Mouse (Mus musculus) midbrain, embryonic 13.5 days (tissue): ENCODE results near the gene Hfe. TPM values are rescaled to one million over a fixed set of nuclear protein-coding genes. Genes with fewer than 3 reads are reported as not detected.
"Not testable (repeated sequence)": the region's sequence is repeated elsewhere in the genome, so short reads cannot be mapped to it uniquely, and the experiment has no call there.

Source experiments
- ATAC-seq: fragments of 200-750 bp; cut with Nextera tagmentation; 2 replicates; pipeline ENCODE4 v1.8.0; 2017; ENCODE audit warnings: mild to moderate bottlenecking, moderate TSS enrichment, moderate library complexity
- H3K27ac ChIP-seq: fragments of 300-500 bp; sonication (generic); 2 replicates; pipeline ENCODE4 v1.5.1; 2015; ENCODE audit warnings: inconsistent platforms, mild to moderate bottlenecking, moderate library complexity
- H3K27me3 ChIP-seq: fragments of 300-500 bp; sonication (generic); 2 replicates; pipeline ENCODE4 v1.6.1; 2015; ENCODE audit warnings: mild to moderate bottlenecking, inconsistent platforms
- H3K36me3 ChIP-seq: fragments of 300-500 bp; sonication (generic); 2 replicates; pipeline ENCODE4 v1.6.1; 2015; ENCODE audit warnings: mild to moderate bottlenecking, inconsistent platforms
- H3K4me1 ChIP-seq: fragments of 300-500 bp; sonication (generic); replicated peaks from 2 replicates; pipeline ENCODE4 v1.6.1; 2015; ENCODE audit warnings: inconsistent platforms
- H3K4me2 ChIP-seq: fragments of 300-500 bp; sonication (generic); replicated peaks from 2 replicates; pipeline ENCODE4 v1.6.1; 2015; ENCODE audit warnings: moderate library complexity, mild to moderate bottlenecking, inconsistent platforms
- H3K4me3 ChIP-seq: fragments of 300-500 bp; sonication (generic); replicated peaks from 2 replicates; pipeline ENCODE4 v1.5.1; 2015; ENCODE audit warnings: mild to moderate bottlenecking, inconsistent platforms
- H3K9ac ChIP-seq: fragments of 300-500 bp; sonication (generic); replicated peaks from 2 replicates; pipeline ENCODE4 v1.6.1; 2015; ENCODE audit warnings: mild to moderate bottlenecking, inconsistent platforms
- H3K9me3 ChIP-seq: fragments of 300-500 bp; sonication (generic); 2 replicates; pipeline ENCODE4 v1.6.1; 2016; ENCODE audit warnings: mild to moderate bottlenecking, inconsistent platforms
- WGBS: fragments of 180-500 bp; shearing (Covaris S2); methylation state at CpG from one replicate; pipeline ENCODE4 v1.1.7; 2015; 5-methylcytosine and 5-hydroxymethylcytosine counted together
- polyA plus RNA-seq: library from polyadenylated mRNA; unstranded; fragments of >200 nt; fragmentation: Nextera tagmentation; extraction: Ambion mirVana; gene quantifications from 2 replicates; pipeline ENCODE4 v1.2.1, GENCODE M21; 2015

The Hfe gene
- polyA plus RNA-seq, 1 experiment from 2014 or later: 2.7 TPM

- 88% methylated on average over 4 of the region's 4 CpGs for WGBS
- no peaks in the 10 kb centered on the region for H3K27me3 ChIP-seq
Observed at GRCm38 (mm10) chr13:23687181-23687580, 23.5 kb downstream of the Hfe start.

GRCm38 (mm10) chr13:23685966-23686365 is 24.7 kb downstream of the Hfe start:
- Histone ChIP-seq H3K9ac (peak overlapping the region; percentile 69), H3K4me2 (peak overlapping the region; percentile 77), H3K27ac (peak overlapping the region; percentile 96), H3K27me3 (no peaks in the 10 kb centered on the region), H3K4me3 (peak overlapping the region; percentile 51), H3K4me1 (peaks cover 24% of the 10 kb centered on the region), H3K9me3 (no peaks in the 10 kb centered on the region), H3K36me3 (no peaks in the 10 kb centered on the region)
- 43% methylated on average over 4 of the region's 4 CpGs for WGBS
- no peak for ATAC-seq

More at GRCm38 (mm10) chr13:23687181-23687580, 23.5 kb downstream of the Hfe start:
- Histone ChIP-seq H3K4me3 (no peak overlapping the region), H3K9me3 (no peaks in the 10 kb centered on the region), H3K27ac (no peak overlapping the region), H3K9ac (no peak overlapping the region), H3K4me1 (peaks cover 24% of the 10 kb centered on the region), H3K4me2 (no peak overlapping the region), H3K36me3 (no peaks in the 10 kb centered on the region)
- no peak for ATAC-seq

- 8% methylated on average over 15 of the region's 15 CpGs for WGBS
- no peaks in the 10 kb centered on the region for H3K27me3 ChIP-seq
- peak overlapping the region; percentile 96 for H3K27ac ChIP-seq
- peak overlapping the region; percentile 69 for H3K9ac ChIP-seq
- no peaks in the 10 kb centered on the region for H3K36me3 ChIP-seq
- ATAC-seq: no peak
- peak overlapping the region; percentile 51 for H3K4me3 ChIP-seq
- peak overlapping the region; percentile 77 for H3K4me2 ChIP-seq
- peaks cover 24% of the 10 kb centered on the region for H3K4me1 ChIP-seq
- no peaks in the 10 kb centered on the region for H3K9me3 ChIP-seq
Observed at GRCm38 (mm10) chr13:23685121-23685861, 25.4 kb downstream of the Hfe start.

- H3K27ac ChIP-seq: peak overlapping the region; percentile 96
- H3K9ac ChIP-seq: peak overlapping the region; percentile 69
- peak; percentile 47; the same call in 1 of the 2 replicates for ATAC-seq
- not testable (repeated sequence) for H3K27me3 ChIP-seq, H3K36me3 ChIP-seq, H3K9me3 ChIP-seq
- peak overlapping the region; percentile 51 for H3K4me3 ChIP-seq
- peaks cover 24% of the 10 kb centered on the region for H3K4me1 ChIP-seq
- H3K4me2 ChIP-seq: peak overlapping the region; percentile 77
- WGBS: 0% methylated on average over 19 of the region's 37 CpGs
Observed at GRCm38 (mm10) chr13:23684295-23684945, 26.2 kb downstream of the Hfe start.

- Histone ChIP-seq H3K4me3 (peak within 1 kb of the TSS; percentile 51), H3K27me3 (no peaks in the 10 kb centered on the region), H3K36me3 (no peaks in the 10 kb centered on the region), H3K9ac (peak within 1 kb of the TSS; percentile 69), H3K4me1 (peaks cover 24% of the 10 kb centered on the region), H3K4me2 (peak within 1 kb of the TSS; percentile 77), H3K9me3 (no peaks in the 10 kb centered on the region), H3K27ac (peak within 1 kb of the TSS; percentile 96)
- under 1% methylated on average over 32 of the region's 32 CpGs for WGBS
- ATAC-seq: peak; percentile 99
Observed at GRCm38 (mm10) chr13:23683755-23684281, 26.8 kb downstream of the Hfe start, which contains the start of the genes Hist1h2ac and Hist1h2bc. Gene Hist1h2ac, minus strand, starts transcription at chr13:23683948. Gene Hist1h2bc, plus strand, starts transcription at chr13:23684199.

GRCm38 (mm10) chr13:23682947-23683754 is 27.5 kb downstream of the Hfe start:
- not testable (repeated sequence) for H3K36me3 ChIP-seq, H3K9me3 ChIP-seq, H3K27me3 ChIP-seq
- 13% methylated on average over 12 of the region's 30 CpGs for WGBS
- Histone ChIP-seq H3K4me2 (peak overlapping the region; percentile 77), H3K27ac (peak overlapping the region; percentile 93), H3K4me1 (peaks cover 24% of the 10 kb centered on the region), H3K4me3 (peak overlapping the region; percentile 51), H3K9ac (peak overlapping the region; percentile 64)
- peak; percentile 66 for ATAC-seq

- Histone ChIP-seq H3K4me1 (peaks cover 24% of the 10 kb centered on the region), H3K9me3 (no peaks in the 10 kb centered on the region), H3K9ac (peak overlapping the region; percentile 62), H3K36me3 (no peaks in the 10 kb centered on the region), H3K27ac (peak overlapping the region; percentile 93; the same call in 1 of the 2 replicates), H3K4me3 (peak overlapping the region; percentile 51), H3K27me3 (no peaks in the 10 kb centered on the region), H3K4me2 (peak overlapping the region; percentile 77)
- no peak for ATAC-seq
- WGBS: 65% methylated on average over 1 of the region's 1 CpGs
Observed at GRCm38 (mm10) chr13:23682623-23682946, 28.1 kb downstream of the Hfe start.

- no peak for ATAC-seq
- H3K9ac ChIP-seq: no peak overlapping the region
- 90% methylated on average over 6 of the region's 6 CpGs for WGBS
- H3K27ac ChIP-seq: no peak overlapping the region
- peaks cover 24% of the 10 kb centered on the region for H3K4me1 ChIP-seq
- no peaks in the 10 kb centered on the region for H3K9me3 ChIP-seq
- H3K27me3 ChIP-seq: no peaks in the 10 kb centered on the region
- no peak overlapping the region for H3K4me3 ChIP-seq
- 0 out of 2 replicates have a peak overlapping the region, but pooled peaks have one; percentile 77 for H3K4me2 ChIP-seq
- no peaks in the 10 kb centered on the region for H3K36me3 ChIP-seq
Observed at GRCm38 (mm10) chr13:23681990-23682582, 28.6 kb downstream of the Hfe start.

- H3K4me3 ChIP-seq: no peak overlapping the region
- H3K4me2 ChIP-seq: no peak overlapping the region
- ATAC-seq: no peak
- H3K27ac ChIP-seq: no peak overlapping the region
- H3K9ac ChIP-seq: no peak overlapping the region
- H3K36me3 ChIP-seq: no peaks in the 10 kb centered on the region
- 79% methylated on average over 3 of the region's 3 CpGs for WGBS
- no peaks in the 10 kb centered on the region for H3K9me3 ChIP-seq
- no peaks in the 10 kb centered on the region for H3K27me3 ChIP-seq
- H3K4me1 ChIP-seq: no peaks in the 10 kb centered on the region
Observed at GRCm38 (mm10) chr13:23662536-23662935, 48.1 kb downstream of the Hfe start.

GRCm38 (mm10) chr13:23659636-23660366 is 50.9 kb downstream of the Hfe start:
- no peaks in the 10 kb centered on the region for H3K4me1 ChIP-seq
- H3K9ac ChIP-seq: no peak overlapping the region
- H3K4me3 ChIP-seq: no peak overlapping the region
- 73% methylated on average over 6 of the region's 6 CpGs for WGBS
- H3K9me3 ChIP-seq: no peaks in the 10 kb centered on the region
- H3K27ac ChIP-seq: no peak overlapping the region
- H3K27me3 ChIP-seq: no peaks in the 10 kb centered on the region
- no peaks in the 10 kb centered on the region for H3K36me3 ChIP-seq
- H3K4me2 ChIP-seq: no peak overlapping the region
- no peak for ATAC-seq
